Mouse (Mus musculus) intestine, embryonic 14.5 days (tissue): ENCODE results near the gene Map2k6. TPM values are rescaled to one million over a fixed set of nuclear protein-coding genes. Genes with fewer than 3 reads are reported as not detected.

Source experiments
- ATAC-seq: fragments of 200-750 bp; cut with Nextera tagmentation; replicated peaks from 2 replicates; pipeline ENCODE4 v1.8.0; 2017; ENCODE audit warnings: low read depth, moderate number of reproducible peaks, moderate TSS enrichment, moderate library complexity; ENCODE audit not compliant: low FRiP score, low TSS enrichment
- DNase-seq: peaks from one replicate; pipeline ENCODE4 v3.0.0-alpha.2; 2018; ENCODE audit warnings: low spot score
- H3K27ac ChIP-seq: fragments of 300-500 bp; sonication (generic); 2 replicates; pipeline ENCODE4 v1.5.1; 2014; ENCODE audit warnings: low read depth, mild to moderate bottlenecking, control low read depth
- H3K27me3 ChIP-seq: fragments of 300-500 bp; sonication (generic); replicated peaks from 2 replicates; pipeline ENCODE4 v1.6.1; 2014; ENCODE audit warnings: low read length, control low read depth; ENCODE audit not compliant: control insufficient read depth, insufficient read depth
- H3K36me3 ChIP-seq: fragments of 300-500 bp; sonication (generic); 2 replicates; pipeline ENCODE4 v1.6.1; 2014; ENCODE audit warnings: low read length, control low read depth; ENCODE audit not compliant: control insufficient read depth, insufficient read depth
- H3K4me1 ChIP-seq: fragments of 300-500 bp; sonication (generic); replicated peaks from 2 replicates; pipeline ENCODE4 v1.6.1; 2014; ENCODE audit warnings: low read length, control low read depth, mixed read lengths; ENCODE audit not compliant: control insufficient read depth, insufficient read depth
- H3K4me2 ChIP-seq: fragments of 300-500 bp; sonication (generic); 2 replicates; pipeline ENCODE4 v1.6.1; 2014; ENCODE audit warnings: low read length
- H3K4me3 ChIP-seq: fragments of 300-500 bp; sonication (generic); 2 replicates; pipeline ENCODE4 v1.5.1; 2014; ENCODE audit warnings: low read depth, low read length, control low read depth, mixed read lengths
- H3K9ac ChIP-seq: fragments of 300-500 bp; sonication (generic); 2 replicates; pipeline ENCODE4 v1.6.1; 2014; ENCODE audit warnings: mild to moderate bottlenecking, low read length
- H3K9me3 ChIP-seq: fragments of 300-500 bp; sonication (generic); 2 replicates; pipeline ENCODE4 v1.6.1; 2016; ENCODE audit warnings: low read length, control low read depth; ENCODE audit not compliant: control insufficient read depth
- WGBS: fragments of 180-500 bp; shearing (Covaris S2); extraction: QIAGEN DNeasy Blood & Tissue Kit; methylation state at CpG from one replicate; pipeline ENCODE4 v1.1.7; 2014; 5-methylcytosine and 5-hydroxymethylcytosine counted together
- polyA plus RNA-seq: library from polyadenylated mRNA; unstranded; fragments of >200 nt; fragmentation: Nextera tagmentation; extraction: Ambion mirVana; gene quantifications from 2 replicates; pipeline ENCODE4 v1.2.1, GENCODE M21; 2014

Map2k6 gene
- polyA plus RNA-seq, 1 experiment from 2014 or later: 25.5 TPM

GRCm38 (mm10) chr11:110435839-110436556 is 37.1 kb downstream of the Map2k6 start:
- no peak overlapping the region for H3K4me2 ChIP-seq
- ATAC-seq (no peak), DNase-seq (no peak)
- H3K27me3 ChIP-seq: no peaks in the 10 kb centered on the region
- no peaks in the 10 kb centered on the region for H3K9me3 ChIP-seq
- H3K4me3 ChIP-seq: no peak overlapping the region
- H3K4me1 ChIP-seq: no peaks in the 10 kb centered on the region
- no peaks in the 10 kb centered on the region for H3K36me3 ChIP-seq
- WGBS: 80% methylated on average over 8 of the region's 8 CpGs
- no peak overlapping the region for H3K9ac ChIP-seq
- no peak overlapping the region for H3K27ac ChIP-seq

- DNase-seq (no peak), ATAC-seq (no peak)
Observed at GRCm38 (mm10) chr11:110436998-110437397, 38.1 kb downstream of the Map2k6 start.

GRCm38 (mm10) chr11:110438135-110438534 is 39.2 kb downstream of the Map2k6 start:
- Histone ChIP-seq H3K4me1 (no peaks in the 10 kb centered on the region), H3K9ac (no peak overlapping the region), H3K27me3 (no peaks in the 10 kb centered on the region), H3K4me3 (no peak overlapping the region), H3K4me2 (no peak overlapping the region), H3K9me3 (no peaks in the 10 kb centered on the region), H3K36me3 (no peaks in the 10 kb centered on the region), H3K27ac (no peak overlapping the region)
- ATAC-seq (no peak), DNase-seq (no peak)
- 94% methylated on average over 3 of the region's 3 CpGs for WGBS

More at GRCm38 (mm10) chr11:110436998-110437397, 38.1 kb downstream of the Map2k6 start:
- Histone ChIP-seq H3K4me3 (no peak overlapping the region), H3K4me2 (no peak overlapping the region), H3K9ac (no peak overlapping the region), H3K27me3 (no peaks in the 10 kb centered on the region), H3K27ac (no peak overlapping the region), H3K36me3 (no peaks in the 10 kb centered on the region), H3K9me3 (no peaks in the 10 kb centered on the region), H3K4me1 (no peaks in the 10 kb centered on the region)
- WGBS: 82% methylated on average over 12 of the region's 12 CpGs

- H3K36me3 ChIP-seq: no peaks in the 10 kb centered on the region
- WGBS: 65% methylated on average over 4 of the region's 4 CpGs
- H3K4me1 ChIP-seq: no peaks in the 10 kb centered on the region
- no peak overlapping the region for H3K4me2 ChIP-seq
- no peak overlapping the region for H3K27ac ChIP-seq
- H3K4me3 ChIP-seq: no peak overlapping the region
- DNase-seq (no peak), ATAC-seq (no peak)
- no peak overlapping the region for H3K9ac ChIP-seq
- H3K9me3 ChIP-seq: no peaks in the 10 kb centered on the region
- H3K27me3 ChIP-seq: no peaks in the 10 kb centered on the region
Observed at GRCm38 (mm10) chr11:110438700-110439296, 39.9 kb downstream of the Map2k6 start.

GRCm38 (mm10) chr11:110439354-110439753 is 40.4 kb downstream of the Map2k6 start:
- no peaks in the 10 kb centered on the region for H3K9me3 ChIP-seq
- DNase-seq (no peak), ATAC-seq (no peak)
- H3K4me2 ChIP-seq: no peak overlapping the region
- H3K36me3 ChIP-seq: no peaks in the 10 kb centered on the region
- H3K27me3 ChIP-seq: no peaks in the 10 kb centered on the region
- no peak overlapping the region for H3K9ac ChIP-seq
- 46% methylated on average over 7 of the region's 7 CpGs for WGBS
- no peak overlapping the region for H3K4me3 ChIP-seq
- no peaks in the 10 kb centered on the region for H3K4me1 ChIP-seq
- H3K27ac ChIP-seq: no peak overlapping the region

GRCm38 (mm10) chr11:110444576-110444975 is 45.7 kb downstream of the Map2k6 start:
- H3K4me3 ChIP-seq: no peak overlapping the region
- peaks cover 18% of the 10 kb centered on the region for H3K4me1 ChIP-seq
- DNase-seq (no peak), ATAC-seq (no peak)
- H3K9me3 ChIP-seq: no peaks in the 10 kb centered on the region
- no peaks in the 10 kb centered on the region for H3K27me3 ChIP-seq
- WGBS: 60% methylated on average over 6 of the region's 6 CpGs
- no peak overlapping the region for H3K27ac ChIP-seq
- H3K4me2 ChIP-seq: no peak overlapping the region
- H3K9ac ChIP-seq: no peak overlapping the region
- no peaks in the 10 kb centered on the region for H3K36me3 ChIP-seq

- DNase-seq: peak; percentile 66
- Histone ChIP-seq H3K9me3 (no peaks in the 10 kb centered on the region), H3K27ac (peak overlapping the region; percentile 49; the same call in 1 of the 2 replicates), H3K4me3 (no peak overlapping the region), H3K4me1 (peaks cover 41% of the 10 kb centered on the region), H3K4me2 (peak overlapping the region; percentile 31), H3K27me3 (no peaks in the 10 kb centered on the region), H3K36me3 (no peaks in the 10 kb centered on the region), H3K9ac (no peak overlapping the region)
- 12% methylated on average over 7 of the region's 7 CpGs for WGBS
- ATAC-seq: no peak; the same call in 1 of the 2 replicates
Observed at GRCm38 (mm10) chr11:110448131-110448725, 49.3 kb downstream of the Map2k6 start.

GRCm38 (mm10) chr11:110448726-110449161 is 49.8 kb downstream of the Map2k6 start:
- Histone ChIP-seq H3K4me1 (peaks cover 41% of the 10 kb centered on the region), H3K9ac (no peak overlapping the region), H3K9me3 (no peaks in the 10 kb centered on the region), H3K4me2 (peak overlapping the region; percentile 31), H3K27ac (0 out of 2 replicates have a peak overlapping the region, but pooled peaks have one; percentile 35), H3K27me3 (no peaks in the 10 kb centered on the region), H3K4me3 (no peak overlapping the region), H3K36me3 (no peaks in the 10 kb centered on the region)
- DNase-seq: no peak
- WGBS: 8% methylated on average over 12 of the region's 12 CpGs
- ATAC-seq: no peak
